Mouse (Mus musculus): Measurements from ENCODE around the gene 2210408I21Rik. TPM values are rescaled to one million over a fixed set of nuclear protein-coding genes. Genes with fewer than 3 reads are reported as not detected.

The 2210408I21Rik gene
- polyA plus RNA-seq, 1 experiment from 2014 or later, result 8.0 TPM

GRCm38 (mm10) chr13:77295519-77295918, 160.2 kb downstream of the 2210408I21Rik start:
- H3K27ac ChIP-seq, result no peak overlapping the region
- ATAC-seq (replicated peaks; ENCODE audit: low FRiP score), result no peak
- no peaks in the 10 kb centered on the region for H3K36me3 ChIP-seq
- no peak overlapping the region for H3K9ac ChIP-seq
- no peaks in the 10 kb centered on the region for H3K27me3 ChIP-seq
- no peak overlapping the region for H3K4me2 ChIP-seq
- 84% methylated on average over 3 of the region's 3 CpGs for WGBS
- no peak overlapping the region for H3K4me3 ChIP-seq (replicated peaks)
- H3K4me1 ChIP-seq, result no peaks in the 10 kb centered on the region
- no peaks in the 10 kb centered on the region for H3K9me3 ChIP-seq (replicated peaks)

DNA sequence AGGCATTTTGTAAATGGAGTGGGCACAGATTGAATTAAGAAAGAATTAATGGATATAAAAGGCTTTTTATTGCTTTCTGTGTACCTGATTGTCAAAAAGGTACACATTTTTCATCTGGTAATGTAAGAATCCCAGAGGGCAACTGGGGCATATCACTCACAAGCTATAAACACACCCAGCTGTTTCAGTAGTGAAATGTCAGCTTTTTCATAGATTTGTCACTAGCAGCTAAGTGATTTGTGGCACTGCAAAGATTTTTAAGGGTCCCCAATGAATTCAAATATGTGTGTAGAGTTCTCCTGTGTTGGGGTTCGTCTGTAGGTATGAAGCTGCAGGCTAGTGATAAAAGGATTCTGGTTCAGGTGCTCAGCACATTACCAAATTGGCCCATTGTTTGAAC, 188.8 kb downstream of the 2210408I21Rik start:
- no peak for ATAC-seq (replicated peaks; ENCODE audit: low FRiP score)
- H3K4me1 ChIP-seq, result no peaks in the 10 kb centered on the region
- WGBS, result 65% methylated on average over 1 of the region's 1 CpGs
- no peak overlapping the region for H3K27ac ChIP-seq
- no peak overlapping the region for H3K4me3 ChIP-seq (replicated peaks)
- H3K9ac ChIP-seq, result no peak overlapping the region
- no peaks in the 10 kb centered on the region for H3K9me3 ChIP-seq (replicated peaks)
- H3K4me2 ChIP-seq, result no peak overlapping the region
- no peaks in the 10 kb centered on the region for H3K27me3 ChIP-seq
- H3K36me3 ChIP-seq, result no peaks in the 10 kb centered on the region

- ATAC-seq (replicated peaks; ENCODE audit: low FRiP score), result no peak
- no peak overlapping the region for H3K9ac ChIP-seq
- H3K4me1 ChIP-seq, result no peaks in the 10 kb centered on the region
- 69% methylated on average over 5 of the region's 5 CpGs for WGBS
- no peaks in the 10 kb centered on the region for H3K9me3 ChIP-seq (replicated peaks)
- no peak overlapping the region for H3K4me3 ChIP-seq (replicated peaks)
- no peaks in the 10 kb centered on the region for H3K36me3 ChIP-seq
- H3K4me2 ChIP-seq, result no peak overlapping the region
- H3K27me3 ChIP-seq, result no peaks in the 10 kb centered on the region
- no peak overlapping the region for H3K27ac ChIP-seq
Measured at GRCm38 (mm10) chr13:77326174-77326959, 191.0 kb downstream of the 2210408I21Rik start.

- Histone ChIP-seq H3K9me3 (replicated peaks) (no peaks in the 10 kb centered on the region), H3K4me2 (no peak overlapping the region), H3K36me3 (no peaks in the 10 kb centered on the region), H3K4me1 (no peaks in the 10 kb centered on the region), H3K27ac (no peak overlapping the region), H3K9ac (no peak overlapping the region), H3K4me3 (replicated peaks) (no peak overlapping the region), H3K27me3 (no peaks in the 10 kb centered on the region)
- ATAC-seq (replicated peaks; ENCODE audit: low FRiP score), result no peak
- WGBS, result 80% methylated on average over 2 of the region's 2 CpGs
Measured at GRCm38 (mm10) chr13:77342097-77342496, 206.8 kb downstream of the 2210408I21Rik start.

GRCm38 (mm10) chr13:77385448-77385970, 250.2 kb downstream of the 2210408I21Rik start:
- no peak overlapping the region for H3K4me2 ChIP-seq
- H3K9ac ChIP-seq, result no peak overlapping the region
- no peaks in the 10 kb centered on the region for H3K27me3 ChIP-seq
- WGBS, result 89% methylated on average over 3 of the region's 3 CpGs
- no peak overlapping the region for H3K4me3 ChIP-seq (replicated peaks)
- H3K9me3 ChIP-seq (replicated peaks), result no peaks in the 10 kb centered on the region
- H3K4me1 ChIP-seq, result no peaks in the 10 kb centered on the region
- ATAC-seq (replicated peaks; ENCODE audit: low FRiP score), result no peak
- H3K27ac ChIP-seq, result no peak overlapping the region
- H3K36me3 ChIP-seq, result no peaks in the 10 kb centered on the region

DNA sequence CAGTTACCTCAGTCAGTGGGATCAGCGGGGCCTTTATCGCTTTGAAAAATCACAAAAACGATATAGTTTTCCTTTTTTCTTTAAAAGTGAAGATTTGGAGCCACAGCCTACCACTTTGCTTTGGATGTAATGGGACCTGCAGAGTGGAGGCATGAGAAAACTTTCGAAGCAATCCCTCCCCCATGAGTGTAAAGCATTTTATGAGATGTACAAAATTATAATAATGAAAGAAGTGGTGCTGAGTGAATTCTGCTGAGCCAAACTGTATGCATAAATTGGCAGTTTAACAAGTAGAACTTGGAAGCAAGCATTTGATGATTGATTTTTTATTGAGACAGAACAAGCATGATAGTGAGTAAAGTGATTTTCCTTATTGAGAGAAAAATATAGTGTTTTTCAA, 250.7 kb downstream of the 2210408I21Rik start:
- no peaks in the 10 kb centered on the region for H3K36me3 ChIP-seq
- no peaks in the 10 kb centered on the region for H3K27me3 ChIP-seq
- WGBS, result 91% methylated on average over 4 of the region's 4 CpGs
- no peak overlapping the region for H3K4me3 ChIP-seq (replicated peaks)
- no peaks in the 10 kb centered on the region for H3K9me3 ChIP-seq (replicated peaks)
- ATAC-seq (replicated peaks; ENCODE audit: low FRiP score), result no peak
- no peak overlapping the region for H3K4me2 ChIP-seq
- no peak overlapping the region for H3K27ac ChIP-seq
- H3K9ac ChIP-seq, result no peak overlapping the region
- H3K4me1 ChIP-seq, result no peaks in the 10 kb centered on the region

DNA sequence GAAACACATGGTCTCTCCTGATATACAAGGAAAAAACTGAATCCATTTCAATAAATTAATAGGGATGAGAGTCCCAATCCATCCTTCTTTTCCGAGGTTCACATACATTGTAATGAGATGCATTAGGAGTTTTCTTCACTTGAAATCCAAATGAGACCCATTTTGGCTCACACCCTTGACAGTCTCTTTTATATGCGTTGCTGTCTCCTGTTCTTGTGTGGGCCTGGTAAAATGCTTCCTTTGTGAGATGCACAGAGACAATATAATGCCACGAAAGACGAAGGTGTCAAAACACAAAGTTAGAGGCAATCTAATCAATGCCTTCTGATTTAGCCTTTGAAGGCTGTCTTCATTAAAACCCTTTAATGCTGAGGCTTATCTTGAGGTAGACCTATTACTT, 252.8 kb downstream of the 2210408I21Rik start:
- H3K36me3 ChIP-seq, result no peaks in the 10 kb centered on the region
- H3K9ac ChIP-seq, result no peak overlapping the region
- H3K27me3 ChIP-seq, result no peaks in the 10 kb centered on the region
- no peak overlapping the region for H3K27ac ChIP-seq
- no peak overlapping the region for H3K4me2 ChIP-seq
- 85% methylated on average over 4 of the region's 4 CpGs for WGBS
- no peaks in the 10 kb centered on the region for H3K4me1 ChIP-seq
- no peak overlapping the region for H3K4me3 ChIP-seq (replicated peaks)
- ATAC-seq (replicated peaks; ENCODE audit: low FRiP score), result no peak
- H3K9me3 ChIP-seq (replicated peaks), result no peaks in the 10 kb centered on the region

GRCm38 (mm10) chr13:77389209-77389608, 253.9 kb downstream of the 2210408I21Rik start:
- Histone ChIP-seq H3K36me3 (no peaks in the 10 kb centered on the region), H3K9me3 (replicated peaks) (no peaks in the 10 kb centered on the region), H3K27me3 (no peaks in the 10 kb centered on the region), H3K27ac (no peak overlapping the region), H3K4me3 (replicated peaks) (no peak overlapping the region), H3K9ac (no peak overlapping the region), H3K4me2 (no peak overlapping the region), H3K4me1 (no peaks in the 10 kb centered on the region)
- no peak for ATAC-seq (replicated peaks; ENCODE audit: low FRiP score)

- Histone ChIP-seq H3K9ac (no peak overlapping the region), H3K27me3 (no peaks in the 10 kb centered on the region), H3K9me3 (replicated peaks) (no peaks in the 10 kb centered on the region), H3K4me1 (no peaks in the 10 kb centered on the region), H3K4me3 (replicated peaks) (no peak overlapping the region), H3K4me2 (no peak overlapping the region), H3K27ac (no peak overlapping the region), H3K36me3 (no peaks in the 10 kb centered on the region)
- 83% methylated on average over 2 of the region's 2 CpGs for WGBS
- ATAC-seq (replicated peaks; ENCODE audit: low FRiP score), result no peak
Measured at GRCm38 (mm10) chr13:77396374-77396773, 261.0 kb downstream of the 2210408I21Rik start.

- ATAC-seq (replicated peaks; ENCODE audit: low FRiP score), result no peak
- Histone ChIP-seq H3K27ac (no peak overlapping the region), H3K27me3 (no peaks in the 10 kb centered on the region), H3K9me3 (replicated peaks) (no peaks in the 10 kb centered on the region), H3K4me1 (no peaks in the 10 kb centered on the region), H3K4me2 (no peak overlapping the region), H3K36me3 (no peaks in the 10 kb centered on the region), H3K4me3 (replicated peaks) (no peak overlapping the region), H3K9ac (no peak overlapping the region)
- 82% methylated on average over 5 of the region's 5 CpGs for WGBS
Measured at GRCm38 (mm10) chr13:77396981-77397380, 261.6 kb downstream of the 2210408I21Rik start.

DNA sequence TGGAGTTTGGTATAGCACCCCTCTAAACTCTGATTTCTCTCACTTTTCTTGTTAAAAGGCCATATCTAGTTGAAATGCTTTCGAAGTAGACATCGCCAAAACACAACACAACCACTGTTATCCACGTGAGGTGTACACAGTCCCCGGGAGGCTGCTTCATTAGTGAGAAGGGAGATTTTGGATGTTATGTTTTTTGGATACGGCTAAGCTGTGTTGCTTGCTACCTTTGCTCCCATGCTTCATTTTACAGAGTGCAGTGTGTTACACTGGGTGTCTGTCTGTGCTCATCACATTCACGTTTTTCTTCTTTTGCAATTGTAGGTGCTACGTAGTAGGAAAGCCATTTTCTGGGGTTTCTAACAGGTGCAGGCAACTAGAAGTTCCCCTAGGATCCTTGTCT, 262.3 kb downstream of the 2210408I21Rik start:
- Histone ChIP-seq H3K4me1 (no peaks in the 10 kb centered on the region), H3K9ac (no peak overlapping the region), H3K27ac (no peak overlapping the region), H3K27me3 (no peaks in the 10 kb centered on the region), H3K4me3 (replicated peaks) (no peak overlapping the region), H3K4me2 (no peak overlapping the region), H3K36me3 (no peaks in the 10 kb centered on the region), H3K9me3 (replicated peaks) (no peaks in the 10 kb centered on the region)
- ATAC-seq (replicated peaks; ENCODE audit: low FRiP score), result no peak
- WGBS, result 92% methylated on average over 7 of the region's 7 CpGs

GRCm38 (mm10) chr13:77398477-77398876, 263.1 kb downstream of the 2210408I21Rik start:
- Histone ChIP-seq H3K9me3 (replicated peaks) (no peaks in the 10 kb centered on the region), H3K4me1 (no peaks in the 10 kb centered on the region), H3K27me3 (no peaks in the 10 kb centered on the region), H3K4me2 (no peak overlapping the region), H3K27ac (no peak overlapping the region), H3K9ac (no peak overlapping the region), H3K36me3 (no peaks in the 10 kb centered on the region), H3K4me3 (replicated peaks) (no peak overlapping the region)
- no peak for ATAC-seq (replicated peaks; ENCODE audit: low FRiP score)
- WGBS, result 77% methylated on average over 3 of the region's 3 CpGs

- no peaks in the 10 kb centered on the region for H3K4me1 ChIP-seq
- H3K4me2 ChIP-seq, result no peak overlapping the region
- no peaks in the 10 kb centered on the region for H3K9me3 ChIP-seq (replicated peaks)
- WGBS, result 83% methylated on average over 2 of the region's 2 CpGs
- no peak overlapping the region for H3K4me3 ChIP-seq (replicated peaks)
- no peaks in the 10 kb centered on the region for H3K27me3 ChIP-seq
- H3K27ac ChIP-seq, result no peak overlapping the region
- no peak overlapping the region for H3K9ac ChIP-seq
- H3K36me3 ChIP-seq, result no peaks in the 10 kb centered on the region
- ATAC-seq (replicated peaks; ENCODE audit: low FRiP score), result no peak
Measured at GRCm38 (mm10) chr13:77400762-77401161, 265.4 kb downstream of the 2210408I21Rik start.
